Mouse (Mus musculus) gastrocnemius, postnatal 25 days (tissue): Measurements from ENCODE around the gene D930020B18Rik. TPM values are rescaled to one million over a fixed set of nuclear protein-coding genes. Genes with fewer than 3 reads are reported as not detected.

Source experiments
- DNase-seq: peaks from one replicate; pipeline ENCODE4 v3.0.0; 2022
- microRNA-seq, 2 experiments: library from miRNA; unstranded; fragments of <30 nt; microRNA quantifications; one replicate each; pipeline ENCODE4 v1.2.0; 2021; ENCODE audit warnings: borderline replicate concordance in 2 of 2
- total RNA-seq, 2 experiments: library from RNA; stranded (reverse); gene quantifications; 1 replicate in 1 of 2; 2 replicates in 1 of 2; pipeline ENCODE4 v1.2.3; 2021

The D930020B18Rik gene
- total RNA-seq, 2 experiments from 2014 or later = not detected

DNA sequence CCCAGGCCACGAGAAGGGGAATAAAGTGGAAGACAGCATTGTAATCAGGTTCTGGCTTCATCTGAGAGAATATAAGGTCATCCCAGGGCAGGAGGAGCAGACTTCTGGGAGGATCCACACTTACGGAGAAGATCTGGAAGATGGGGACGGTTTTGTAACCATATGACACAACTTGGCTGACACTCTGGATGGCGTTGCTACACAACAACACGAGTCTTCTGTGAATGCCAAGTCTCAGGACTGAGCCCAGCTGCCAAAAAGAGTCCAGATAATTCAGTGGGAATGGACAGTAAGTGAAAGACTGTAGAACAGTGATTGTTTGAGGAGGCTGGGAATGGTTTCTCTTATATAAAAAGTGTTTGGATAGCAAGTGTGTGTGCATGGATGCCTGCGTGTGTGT lies 62.2 kb downstream of the D930020B18Rik start:
- peak; percentile 77 for DNase-seq

DNA sequence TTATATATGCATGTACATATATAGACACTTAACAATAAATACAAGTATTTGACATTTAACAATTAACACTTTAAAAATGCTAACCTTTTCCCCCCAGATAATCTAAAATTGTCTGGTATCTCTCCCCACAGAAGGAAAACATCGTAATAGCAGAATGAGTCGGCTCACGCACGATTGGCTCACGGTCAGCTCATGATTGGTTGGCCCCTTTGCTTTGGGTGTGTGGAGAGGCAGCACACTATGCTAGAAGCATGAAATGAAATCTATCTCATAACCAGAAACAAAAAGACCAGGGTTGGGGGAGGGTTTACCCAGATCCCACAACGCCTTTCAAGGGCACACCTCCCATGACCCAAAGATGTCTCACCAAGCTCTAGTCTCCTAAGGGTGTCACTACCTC lies 63.5 kb downstream of the D930020B18Rik start:
- no peak for DNase-seq

DNA sequence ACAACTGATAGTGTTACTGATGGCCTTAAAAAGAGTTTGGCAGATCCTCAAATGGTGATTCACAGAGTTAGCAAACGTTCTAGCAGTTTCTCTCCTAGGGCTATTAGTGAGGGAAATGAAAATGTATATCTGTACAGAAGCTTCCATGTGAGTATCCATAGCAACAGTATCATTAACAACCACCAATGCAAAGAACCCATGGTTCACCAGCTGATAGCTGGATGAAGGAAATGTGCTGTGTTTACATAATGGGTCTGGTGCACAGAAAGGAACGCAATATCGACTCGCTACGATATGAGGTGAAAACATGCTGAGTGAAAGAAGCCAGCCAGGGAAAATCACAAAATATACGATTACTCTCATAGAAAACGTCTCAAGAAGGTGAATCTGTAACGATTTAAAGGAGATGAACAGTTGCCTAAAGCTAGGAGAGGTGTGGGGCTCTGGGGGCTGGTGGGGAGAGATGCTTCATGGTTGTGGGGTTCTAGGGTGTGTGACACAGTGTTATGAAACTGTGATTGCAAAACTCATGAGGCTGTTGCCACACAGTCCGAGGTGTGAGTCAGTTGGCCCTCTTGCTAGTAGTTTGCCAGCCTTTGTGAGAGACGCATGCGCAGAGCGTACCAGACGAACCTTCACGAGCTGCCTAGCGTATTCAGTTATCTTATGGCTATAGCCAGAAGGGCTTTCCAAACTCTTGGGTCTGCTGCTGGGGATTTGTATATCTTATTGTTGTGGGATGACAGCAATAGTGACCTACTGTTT lies 64.2 kb downstream of the D930020B18Rik start:
- DNase-seq = peak; percentile 26

DNA sequence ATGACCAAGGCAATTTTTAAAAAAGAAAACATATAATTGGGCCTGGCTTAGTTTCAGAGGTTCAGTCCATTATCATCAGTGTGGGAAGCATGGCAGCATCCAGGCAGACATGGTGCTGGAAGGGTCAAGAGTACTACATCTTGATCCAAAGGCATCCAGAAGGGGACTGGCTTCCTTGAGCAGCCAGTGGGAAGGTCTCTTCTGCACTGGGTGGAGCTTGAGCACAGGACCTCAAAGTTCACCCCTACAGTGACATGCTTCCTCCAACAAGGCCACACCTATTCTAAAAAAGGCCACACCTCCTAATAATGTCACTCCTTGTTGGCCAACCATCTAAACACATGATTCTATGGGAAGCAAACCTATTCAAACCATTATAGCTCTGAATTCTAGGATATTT lies 75.5 kb downstream of the D930020B18Rik start:
- no peak for DNase-seq

DNA sequence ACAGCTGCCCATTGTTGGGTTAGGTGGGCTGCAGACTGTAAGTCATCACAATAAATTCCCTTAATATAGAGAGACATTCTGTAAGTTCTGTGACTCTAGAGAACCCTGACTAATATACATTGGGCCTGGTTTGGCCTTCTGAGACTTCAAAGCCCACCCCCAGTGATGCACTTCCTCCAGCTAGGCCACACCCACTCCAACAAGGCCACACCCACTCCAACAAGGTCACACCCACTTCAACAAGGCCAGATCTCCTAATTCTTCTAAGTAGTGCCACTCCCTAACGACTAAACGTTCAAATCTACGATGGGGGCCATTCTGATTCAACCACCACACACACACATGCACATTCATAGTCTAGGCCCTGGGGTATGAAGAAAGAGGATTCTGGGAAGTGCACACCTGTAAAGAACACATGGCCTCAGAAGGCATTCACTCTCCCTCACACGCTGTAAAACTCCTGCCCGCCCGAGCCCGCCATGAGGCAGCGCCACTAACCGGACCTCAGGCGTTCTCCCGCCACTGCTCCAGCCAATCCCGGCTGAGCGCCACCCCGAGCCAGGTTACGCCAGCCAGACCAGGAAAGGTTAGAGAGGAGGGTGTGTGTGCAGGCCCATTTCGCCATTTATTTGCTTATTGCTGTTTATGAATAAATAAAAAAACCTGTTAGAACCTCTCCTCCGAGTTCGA lies 77.7 kb downstream of the D930020B18Rik start:
- DNase-seq = no peak

DNA sequence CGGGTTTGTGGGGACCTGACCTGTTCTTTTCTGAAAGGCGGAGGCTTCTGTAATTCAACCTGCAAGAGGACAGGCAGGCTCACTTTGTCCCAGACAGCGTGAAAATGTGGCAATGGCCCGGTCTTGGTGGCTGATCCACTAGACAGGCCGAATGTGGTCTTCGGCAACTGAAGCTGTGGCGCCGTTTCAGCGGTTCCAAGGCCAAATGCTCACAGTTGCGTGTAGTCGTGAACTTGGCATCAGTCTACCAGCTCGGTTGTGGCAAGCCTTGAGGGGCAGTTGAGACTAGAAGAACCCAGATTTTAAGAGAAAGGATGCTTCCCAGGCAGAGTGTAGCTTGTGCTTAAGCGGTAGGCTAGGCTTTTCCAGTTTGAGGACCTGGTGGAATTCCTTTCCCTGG lies 79.3 kb downstream of the D930020B18Rik start:
- DNase-seq = no peak

- DNase-seq = no peak
Measured at GRCm38 (mm10) chr10:121726505-121726904, 85.1 kb downstream of the D930020B18Rik start.

DNA sequence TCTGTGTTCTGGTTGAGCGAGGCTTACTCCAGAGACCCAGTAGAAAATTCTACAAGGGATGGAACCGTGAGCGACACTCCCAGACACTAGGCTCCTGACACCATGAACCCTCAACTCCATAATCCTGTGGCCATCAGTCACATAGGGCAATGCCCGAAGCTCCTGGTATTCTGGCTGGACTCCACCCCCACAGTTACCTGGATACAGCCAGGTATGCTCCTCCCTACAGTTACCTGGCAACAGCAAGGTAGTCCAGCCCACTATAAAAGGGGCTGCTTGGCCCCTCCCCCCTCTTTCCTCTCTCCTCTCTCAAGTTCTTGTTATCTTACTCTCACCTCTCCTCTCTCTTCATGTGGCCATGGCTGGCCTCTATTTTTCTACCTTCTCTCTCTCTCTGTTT lies 85.8 kb downstream of the D930020B18Rik start:
- DNase-seq = no peak

DNA sequence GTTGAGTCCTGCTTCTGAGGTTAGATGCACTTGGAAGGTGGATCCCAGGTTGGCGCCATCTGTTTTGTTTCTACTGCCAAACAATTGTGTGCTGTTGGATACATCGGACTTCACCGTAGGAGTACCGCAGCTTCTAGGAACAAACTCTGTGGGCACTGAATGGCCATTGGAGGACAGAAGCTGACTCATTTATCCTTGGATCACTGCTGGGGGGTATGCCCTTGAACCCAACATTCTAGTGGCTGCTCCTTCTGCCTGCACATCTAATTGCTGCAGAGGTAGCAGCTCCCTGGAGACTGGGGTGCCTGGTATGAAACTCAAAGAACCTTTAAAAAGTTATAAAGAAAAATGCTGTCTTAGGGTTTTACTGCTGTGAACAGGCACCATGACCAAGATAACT lies 86.8 kb downstream of the D930020B18Rik start:
- no peak for DNase-seq

DNA sequence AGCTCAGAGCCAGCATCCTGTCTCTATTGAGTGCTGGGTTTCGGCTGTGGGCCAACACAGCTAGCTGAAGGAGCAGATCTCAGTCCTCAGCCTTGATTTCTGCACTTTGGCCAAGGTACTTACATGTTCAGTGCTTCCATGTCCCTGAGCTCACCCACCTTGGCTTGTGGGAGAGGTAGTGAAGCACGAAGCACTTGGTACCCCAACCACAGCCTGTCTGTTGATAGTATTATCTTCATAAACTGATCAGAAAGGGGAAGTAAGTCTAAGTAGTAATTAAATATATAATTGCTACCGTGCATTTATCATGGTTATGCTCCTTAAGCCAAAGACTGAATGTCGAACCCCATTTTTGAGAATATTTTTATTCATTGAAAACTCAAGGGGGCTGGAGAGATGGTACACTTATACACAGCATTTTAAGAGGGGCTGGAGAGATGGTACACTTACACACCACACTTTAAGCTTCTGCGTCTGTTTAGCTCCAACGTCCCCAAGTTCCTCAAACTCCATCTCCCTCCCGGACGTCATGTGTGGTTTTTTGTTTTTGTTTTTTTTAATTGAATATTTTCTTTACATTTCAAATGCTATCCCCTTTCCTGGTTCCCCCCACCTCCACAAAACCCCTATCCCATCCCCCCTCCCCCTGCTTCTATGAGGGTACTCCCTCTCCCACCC lies 89.8 kb downstream of the D930020B18Rik start:
- no peak for DNase-seq

DNA sequence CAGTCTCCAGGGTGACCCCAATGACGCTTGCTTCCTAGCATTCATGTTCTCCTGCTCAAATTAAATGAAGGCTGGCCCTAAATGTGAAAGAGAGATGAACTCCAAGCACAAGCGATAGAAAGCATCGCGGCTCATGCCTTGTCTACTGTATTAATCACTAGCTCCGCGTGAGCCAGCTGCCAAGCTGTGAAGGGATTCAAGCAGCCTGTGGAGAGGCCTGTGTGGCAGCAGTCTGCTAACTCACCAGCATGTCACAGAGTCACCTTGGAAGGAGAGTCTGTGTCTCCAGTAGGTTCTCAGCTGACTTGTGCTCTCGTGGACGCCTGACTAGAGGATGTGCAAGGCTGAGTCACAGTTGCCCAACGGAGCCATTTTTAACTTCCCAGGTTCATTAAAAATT lies 91.2 kb downstream of the D930020B18Rik start:
- DNase-seq = no peak

GRCm38 (mm10) chr10:121737256-121737655 lies 95.9 kb downstream of the D930020B18Rik start:
- DNase-seq = no peak

- peak; percentile 81 for DNase-seq
Measured at GRCm38 (mm10) chr10:121739548-121740505, 98.4 kb downstream of the D930020B18Rik start, which contains the start of gene BC048403. Gene BC048403, plus strand, starts transcription at chr10:121739937.

DNA sequence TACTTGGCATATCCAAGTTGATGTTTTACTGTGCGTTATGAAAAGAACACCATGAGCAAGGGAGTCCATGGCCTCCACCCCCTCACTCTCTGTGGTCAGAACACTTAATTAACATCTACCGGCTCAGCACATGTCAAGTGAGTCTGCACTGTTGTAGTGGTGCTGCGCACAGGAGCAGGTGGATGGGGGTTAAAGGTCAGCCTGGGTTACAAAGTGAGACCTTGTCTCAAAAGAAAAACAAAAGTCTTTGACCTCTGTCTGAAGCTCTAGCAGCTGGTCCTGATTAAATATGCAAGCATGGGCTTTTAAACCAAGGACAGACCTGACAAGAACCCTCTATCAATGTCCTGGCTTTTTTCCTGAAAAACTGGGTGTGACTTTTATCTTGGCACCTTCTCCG lies 100.9 kb downstream of the D930020B18Rik start:
- DNase-seq = no peak

Small RNA genes within 50 kb of the gene (microRNA-seq; reads per million reads assigned to microRNA genes)
- 0 reads per million in 2 experiments for gene Gm24330

Other genes starting within 250 kb of the D930020B18Rik start
- 10 to 100 TPM; 48.5 to 51.3 TPM for gene Rassf3, start 165.2 kb upstream of the D930020B18Rik start, total RNA-seq
- gene Tbk1, start 54.8 kb upstream of the D930020B18Rik start, total RNA-seq = 10 to 100 TPM; 10.6 to 11.5 TPM
- gene Xpot, start 15.3 kb upstream of the D930020B18Rik start, total RNA-seq = 10 to 100 TPM; 18.8 to 20.8 TPM
- 1 to 10 TPM in 1 of 2 experiments, under 1 TPM in 1; 0.86 to 1.5 TPM for gene BC048403, start 98.3 kb downstream of the D930020B18Rik start, total RNA-seq